Mouse (Mus musculus): Measurements from ENCODE around the gene Necab2. TPM values are rescaled to one million over a fixed set of nuclear protein-coding genes. Genes with fewer than 3 reads are reported as not detected.

The Necab2 gene
- total RNA-seq, 2 experiments from 2014 or later = 99.0 to 104 TPM

DNA sequence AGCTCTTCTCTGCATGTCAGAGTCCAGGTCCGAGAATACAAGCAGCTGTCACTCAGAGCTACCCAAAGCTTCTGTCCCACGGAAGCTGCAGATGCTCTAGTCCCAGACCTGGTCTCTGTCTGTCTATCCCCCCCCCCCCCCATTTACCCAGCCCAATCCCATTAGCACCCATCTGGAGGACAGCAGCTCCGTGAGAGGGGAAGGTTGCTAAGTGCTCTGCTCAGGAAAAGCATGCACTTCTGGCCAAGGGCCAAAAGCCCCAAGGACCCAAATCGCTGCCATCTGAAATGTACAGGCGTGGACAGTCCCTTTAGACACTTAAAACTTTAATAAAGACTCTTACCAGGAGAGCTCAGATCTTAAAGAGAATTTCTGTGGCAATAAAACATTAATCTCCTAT, 70.2 kb downstream of the Necab2 start:
- no peak overlapping the region for H3K27ac ChIP-seq
- no peak overlapping the region for H3K4me3 ChIP-seq
- DNase-seq (ENCODE audit: low spot score in 2 of 2) = no peak
- no peak for TF ChIP-seq CTCF (conservative IDR thresholded peaks at IDR 0.05)

DNA sequence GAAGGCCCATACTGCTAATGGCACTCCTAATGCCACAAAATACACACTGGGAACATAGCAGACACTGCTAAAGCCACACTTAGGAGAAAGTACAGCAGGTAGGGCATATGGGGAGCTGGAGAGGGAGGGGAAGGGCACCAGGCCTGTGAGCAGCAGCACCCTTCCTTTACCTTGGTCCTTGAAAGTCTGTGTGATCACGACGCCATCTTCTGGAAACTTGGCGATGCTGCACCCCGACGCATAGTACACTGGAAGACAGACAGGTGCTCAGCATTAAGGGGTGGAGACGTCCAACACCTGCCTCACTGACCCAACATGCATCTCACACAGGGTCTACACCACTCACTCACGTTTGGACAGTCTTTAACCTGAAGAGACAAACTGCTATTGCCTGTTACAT, 73.6 kb downstream of the Necab2 start:
- no peak for DNase-seq (ENCODE audit: low spot score in 2 of 2)
- Histone ChIP-seq H3K27ac (no peak overlapping the region), H3K4me3 (no peak overlapping the region)
- TF ChIP-seq CTCF (conservative IDR thresholded peaks at IDR 0.05) = peak; percentile 61

Other genes starting within 250 kb of the Necab2 start
- 100 to 1,000 TPM; 315 to 337 TPM for gene Hsbp1, start 102.2 kb upstream of the Necab2 start, total RNA-seq (2021)
- gene Mlycd, start 51.8 kb upstream of the Necab2 start, total RNA-seq (2021) = 10 to 100 TPM; 29.1 to 30.8 TPM
- 1 to 10 TPM in 1 of 2 experiments, under 1 TPM in 1; 0.18 to 1.3 TPM for gene Osgin1, start 12.6 kb upstream of the Necab2 start, total RNA-seq (2021)
- under 1 TPM in 1 of 2 experiments, not detected in 1; 0.41 TPM for gene Slc38a8, start 55.0 kb downstream of the Necab2 start, total RNA-seq (2021)
- 10 to 100 TPM; 74.4 to 77.8 TPM for gene Mbtps1, start 112.0 kb downstream of the Necab2 start, total RNA-seq (2021)
- 10 to 100 TPM; 43.9 to 51.2 TPM for gene Hsdl1, start 128.5 kb downstream of the Necab2 start, total RNA-seq (2021)
- under 1 TPM; 0.32 to 0.38 TPM for gene Dnaaf1, start 128.5 kb downstream of the Necab2 start, total RNA-seq (2021)
- 10 to 100 TPM; 10.8 to 11.1 TPM for gene Taf1c, start 158.5 kb downstream of the Necab2 start, total RNA-seq (2021)
- under 1 TPM; 0.47 to 0.87 TPM for gene Adad2, start 166.0 kb downstream of the Necab2 start, total RNA-seq (2021)
- gene Kcng4, start 189.0 kb downstream of the Necab2 start, total RNA-seq (2021) = 1 to 10 TPM; 2.6 to 3.1 TPM
- gene Wfdc1, start 219.6 kb downstream of the Necab2 start, total RNA-seq (2021) = 1 to 10 TPM; 6.3 to 6.7 TPM

Measured in layer of hippocampus, adult 2 months (tissue).